Mouse (Mus musculus): ENCODE data around the gene Rnf128.
"Not testable (repeated sequence)": the region's sequence is repeated elsewhere in the genome, so short reads cannot be mapped to it uniquely, and the experiment has no call there.

Gene Rnf128

GRCm38 (mm10) chrX:139562925-139563461 is at the start of gene Rnf128:
Gene Rnf128 (plus strand): TSS chrX:139563316.
- DNase-seq = no peak

- DNase-seq = no peak
Observed at GRCm38 (mm10) chrX:139516156-139516555, 47.0 kb upstream of the Rnf128 start.

- no peak for DNase-seq
Observed at GRCm38 (mm10) chrX:139519251-139519650, 43.9 kb upstream of the Rnf128 start.

DNA sequence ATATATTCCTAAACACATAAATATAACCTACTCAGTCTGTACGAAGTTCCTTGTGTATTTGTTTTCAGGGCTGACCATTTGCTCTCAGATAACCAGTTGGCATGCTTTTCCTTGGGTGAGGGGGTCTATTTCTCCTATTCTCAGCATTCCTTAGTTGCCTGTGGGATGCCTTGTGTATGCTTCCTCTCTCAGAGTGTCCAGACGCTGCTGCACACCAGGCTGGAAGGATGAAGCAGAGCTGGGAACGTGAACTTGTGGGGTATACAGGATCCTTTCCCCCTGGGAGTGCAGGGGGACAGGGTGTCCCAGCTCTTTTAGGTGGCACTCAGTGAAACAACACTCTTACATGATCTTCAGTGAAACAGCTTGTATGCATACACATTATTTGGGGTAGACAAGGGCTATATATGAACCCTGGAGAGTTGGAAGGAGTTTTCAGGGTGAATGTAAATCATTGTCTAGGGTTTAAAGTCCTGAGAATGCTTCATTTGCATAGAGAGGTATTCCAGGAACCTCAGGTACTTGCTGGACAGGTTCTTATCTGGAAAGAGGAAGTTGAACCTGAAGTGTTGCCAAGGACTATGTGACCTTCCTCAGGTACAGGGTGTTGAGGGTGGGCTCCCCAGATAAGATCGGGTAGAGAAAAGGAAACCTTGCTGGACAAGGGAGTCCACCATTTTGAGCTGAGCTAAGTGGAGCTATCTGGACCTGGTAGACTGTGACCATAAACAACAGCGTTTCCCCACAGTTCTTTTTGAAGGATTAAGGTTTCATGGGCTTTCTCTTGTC is 38.6 kb upstream of the Rnf128 start:
- DNase-seq = no peak

GRCm38 (mm10) chrX:139525724-139526123 is 37.4 kb upstream of the Rnf128 start:
- DNase-seq = no peak

DNA sequence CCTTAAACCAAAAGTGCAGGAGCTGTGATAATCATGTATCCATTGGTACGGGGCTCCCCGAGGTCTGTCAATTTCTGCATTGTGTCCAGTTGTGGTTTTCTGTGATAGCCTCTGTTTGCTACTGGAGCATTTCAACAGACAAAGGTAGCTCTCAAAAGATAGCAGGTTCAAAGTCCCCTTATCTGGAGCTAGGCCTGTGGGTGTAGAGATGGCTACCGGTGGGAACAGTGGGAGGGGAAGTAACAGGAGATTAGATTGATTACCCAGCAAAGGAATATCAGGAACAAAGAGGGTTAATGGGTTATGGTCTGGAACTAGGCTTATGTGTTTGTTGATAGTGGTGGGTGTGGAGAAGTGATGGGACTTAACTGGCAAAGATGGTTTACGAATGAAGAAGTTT is 36.1 kb upstream of the Rnf128 start:
- no peak for DNase-seq

GRCm38 (mm10) chrX:139529678-139530077 is 33.4 kb upstream of the Rnf128 start:
- no peak for DNase-seq

- DNase-seq = no peak
Observed at GRCm38 (mm10) chrX:139532293-139532692, 30.8 kb upstream of the Rnf128 start.

DNA sequence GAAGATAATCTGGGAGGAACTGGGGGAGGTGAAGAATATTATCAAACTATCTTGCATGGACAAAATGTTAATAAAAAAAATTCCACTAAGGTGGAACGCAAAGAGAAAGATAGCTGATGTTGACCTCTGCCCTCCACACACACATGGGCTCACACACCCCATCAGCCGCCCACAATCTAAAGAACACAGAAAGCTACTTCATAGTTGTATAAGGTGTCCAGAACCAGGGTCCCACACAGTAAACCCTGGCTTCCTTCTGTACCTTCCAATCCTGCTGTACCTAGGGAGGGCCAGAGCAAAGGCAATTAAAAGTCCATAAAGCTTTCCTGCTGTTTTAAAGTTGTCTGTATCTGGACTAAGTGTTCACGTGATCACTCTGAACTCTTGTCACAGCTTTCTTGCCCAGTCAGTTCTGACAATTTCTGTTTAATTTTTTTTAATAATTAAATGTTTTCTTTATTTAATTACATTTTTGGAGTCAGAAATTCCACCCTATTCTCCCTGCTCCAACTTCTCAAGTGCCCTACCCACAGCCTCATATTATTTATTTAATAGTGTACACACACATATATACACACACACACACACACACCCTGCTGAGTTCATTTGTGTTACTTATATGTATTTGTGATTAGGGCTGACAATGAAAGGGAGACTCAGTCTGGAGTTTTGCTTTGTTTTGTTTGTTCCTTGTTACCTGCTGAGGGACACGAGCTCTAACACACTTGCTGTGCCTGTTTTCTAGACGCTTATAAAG is 25.3 kb upstream of the Rnf128 start:
- DNase-seq = no peak

GRCm38 (mm10) chrX:139543726-139544125 is 19.4 kb upstream of the Rnf128 start:
- DNase-seq = no peak

GRCm38 (mm10) chrX:139550456-139550855 is 12.7 kb upstream of the Rnf128 start:
- no peak for DNase-seq

- DNase-seq = no peak
Observed at GRCm38 (mm10) chrX:139552090-139552489, 11.0 kb upstream of the Rnf128 start.

DNA sequence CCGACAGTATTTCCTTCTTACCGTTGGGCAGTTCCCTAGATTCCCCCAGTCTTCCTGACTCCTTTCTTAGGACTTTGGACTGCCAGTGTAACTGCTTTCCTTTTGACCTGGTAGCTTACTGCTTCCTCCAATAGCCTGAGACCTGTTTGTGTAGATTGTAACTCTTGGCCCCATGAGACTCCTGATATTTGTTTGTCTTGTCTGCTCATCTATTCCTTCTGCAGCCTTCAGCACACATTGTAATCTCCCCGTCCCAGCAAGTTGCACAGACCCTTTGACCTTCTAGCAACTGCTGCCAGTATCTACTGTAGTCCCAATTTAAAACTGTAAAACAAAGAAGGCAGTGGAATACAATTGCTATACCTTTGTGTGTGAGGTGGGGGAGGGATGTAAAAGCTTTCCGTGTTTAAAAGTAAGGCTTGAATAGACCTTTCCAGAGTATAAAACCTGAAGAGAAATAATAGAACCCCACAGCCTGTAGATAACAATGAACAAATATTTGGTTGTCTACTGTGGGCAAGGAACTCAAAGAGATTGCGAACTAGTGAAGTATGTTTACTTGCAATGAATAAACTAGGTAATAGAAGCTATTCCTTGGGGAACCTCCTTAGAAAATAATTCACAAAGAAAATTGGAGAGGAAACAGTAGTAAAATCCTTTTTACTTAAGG is 726 bp upstream of the Rnf128 start:
- DNase-seq = no peak

DNA sequence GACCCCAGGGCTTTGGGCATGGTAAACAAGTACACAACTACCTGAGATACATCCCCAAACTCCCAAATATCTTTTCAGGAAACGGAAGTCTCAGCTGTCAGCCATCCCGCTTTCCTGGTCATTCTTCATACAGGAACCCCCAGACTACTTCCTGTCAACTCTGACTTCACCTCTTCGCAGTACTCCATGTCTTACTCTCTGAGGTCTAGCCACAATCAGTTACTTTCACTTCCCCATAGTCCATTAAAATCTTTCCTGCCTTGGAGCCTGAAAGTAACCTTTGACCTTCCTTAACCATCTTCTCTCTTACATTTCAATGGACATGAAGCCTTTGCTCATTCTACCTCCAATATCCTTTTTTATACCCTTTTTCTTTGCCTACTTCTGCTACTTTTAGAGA is 6.9 kb downstream of the Rnf128 start:
- no peak for DNase-seq

DNA sequence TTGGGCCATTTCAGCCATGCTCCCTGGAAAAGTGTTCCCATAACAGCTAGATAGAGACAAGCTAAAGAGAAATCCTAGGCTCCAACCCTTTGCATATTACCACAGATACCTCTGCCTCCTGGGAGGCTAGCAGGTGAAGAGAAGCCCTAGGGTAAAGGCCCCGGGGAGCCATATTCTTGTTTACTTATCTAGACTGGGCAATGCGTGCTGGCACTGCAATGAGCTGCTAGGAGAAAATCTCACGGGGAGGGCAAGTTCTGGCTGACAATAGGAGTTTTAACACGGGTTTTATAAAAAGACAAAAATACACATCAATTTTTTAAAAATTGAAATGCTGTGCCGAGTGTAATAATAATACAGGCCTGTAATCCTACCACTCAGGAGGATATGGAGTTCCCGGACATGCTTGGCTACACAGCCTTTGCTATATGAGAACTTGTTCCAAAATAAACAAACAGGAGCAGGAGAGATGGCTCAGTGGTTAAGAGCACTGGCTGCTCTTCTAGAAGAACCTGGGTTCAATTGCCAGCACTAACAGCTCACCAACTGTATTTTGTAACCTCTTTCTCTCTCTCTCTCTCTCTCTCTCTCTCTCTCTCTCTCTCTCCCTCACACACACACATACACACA is 15.6 kb downstream of the Rnf128 start:
- no peak for DNase-seq

GRCm38 (mm10) chrX:139583616-139584015 is 20.5 kb downstream of the Rnf128 start:
- no peak for DNase-seq

DNA sequence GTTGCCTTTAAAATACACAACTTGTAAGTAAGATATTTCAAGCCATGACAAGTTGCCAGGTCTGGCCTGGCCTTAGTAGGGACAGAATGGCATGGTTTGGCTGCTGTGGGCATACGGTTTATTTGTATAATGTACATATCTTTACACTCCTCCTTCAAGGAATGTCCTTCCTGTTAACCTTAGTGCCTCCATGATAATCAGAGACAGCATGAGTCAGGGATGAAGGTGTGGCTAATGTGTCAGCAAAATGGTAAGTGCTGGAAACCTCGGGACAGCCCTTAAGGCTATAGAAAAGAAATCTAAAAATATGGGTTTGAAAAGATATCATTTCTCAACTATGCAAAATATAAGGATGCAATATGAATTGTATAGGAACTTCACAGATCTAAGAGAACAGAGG is 23.6 kb downstream of the Rnf128 start:
- not testable (repeated sequence) for DNase-seq

DNA sequence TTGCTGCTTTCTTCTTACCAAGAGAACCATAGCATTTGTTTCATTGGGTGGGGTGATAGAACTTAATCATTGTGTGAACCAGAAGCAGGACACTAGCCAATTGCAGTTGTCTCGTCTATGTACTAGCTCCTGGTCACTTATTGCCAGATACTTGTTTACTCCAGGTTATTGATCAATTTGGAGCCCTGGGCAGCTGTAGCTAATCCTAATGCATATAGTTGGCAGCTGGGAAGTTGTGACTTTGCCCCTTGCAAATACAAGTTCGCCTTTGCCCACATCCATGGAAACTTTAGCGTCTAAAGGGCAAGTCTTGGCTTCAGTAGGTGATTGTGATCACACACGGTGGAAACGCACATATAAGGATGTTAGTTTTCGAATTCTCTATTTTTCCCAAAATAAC is 33.3 kb downstream of the Rnf128 start:
- no peak for DNase-seq

GRCm38 (mm10) chrX:139610033-139610764 is 47.1 kb downstream of the Rnf128 start:
- peak; percentile 91 to 95 for DNase-seq

- DNase-seq = peak; percentile 47 to 53
Observed at GRCm38 (mm10) chrX:139610765-139611300, 47.7 kb downstream of the Rnf128 start.

DNA sequence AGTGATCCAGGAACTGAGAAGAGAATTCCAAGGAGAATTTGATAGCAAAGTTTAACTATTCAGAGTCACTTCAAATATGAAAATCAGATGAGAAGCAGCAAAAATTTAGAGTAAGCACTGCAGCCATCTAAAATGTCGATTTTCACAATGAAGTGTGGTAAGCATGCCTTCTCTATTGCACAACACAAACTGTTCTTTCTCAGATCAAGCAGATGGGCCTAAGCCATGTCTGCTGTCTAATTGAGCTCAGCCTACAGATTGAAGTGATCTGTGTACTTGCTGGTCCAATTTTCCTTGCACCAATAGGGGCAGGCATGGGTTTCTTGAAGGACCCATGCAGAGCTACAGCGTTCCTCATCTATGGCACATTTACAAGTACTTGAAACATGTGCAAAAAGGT is 51.6 kb downstream of the Rnf128 start:
- DNase-seq = no peak

DNA sequence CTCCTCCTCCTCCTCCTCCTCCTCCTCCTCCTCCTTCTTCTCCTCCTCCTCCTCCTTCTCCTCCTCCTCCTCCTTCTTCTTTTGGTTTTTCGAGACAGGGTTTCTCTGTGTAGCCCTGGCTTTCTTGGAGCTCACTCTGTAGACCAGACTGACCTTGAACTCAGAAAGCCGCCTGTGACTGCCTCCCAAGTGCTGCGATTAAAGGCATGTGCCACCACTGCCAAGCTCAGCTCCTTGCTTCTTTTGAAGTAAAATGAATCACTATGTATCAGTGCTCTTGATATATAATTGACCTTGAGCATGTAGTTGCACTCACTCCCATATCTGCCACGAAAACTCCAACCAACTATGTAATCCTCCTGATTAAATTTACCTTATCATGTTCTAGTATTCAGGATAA is 59.0 kb downstream of the Rnf128 start:
- no peak for DNase-seq
